Mouse (Mus musculus) gastrocnemius, postnatal 25 days (tissue): Measurements from ENCODE around the gene Nat8f5. TPM values are rescaled to one million over a fixed set of nuclear protein-coding genes. Genes with fewer than 3 reads are reported as not detected.
"Not testable (repeated sequence)": the region's sequence is repeated elsewhere in the genome, so short reads cannot be mapped to it uniquely, and the experiment has no call there.

Experiments used
- DNase-seq: peaks from one replicate; pipeline ENCODE4 v3.0.0; 2022
- microRNA-seq, 2 experiments: library from miRNA; unstranded; fragments of <30 nt; microRNA quantifications; one replicate each; pipeline ENCODE4 v1.2.0; 2021; ENCODE audit warnings: borderline replicate concordance in 2 of 2
- total RNA-seq, 2 experiments: library from RNA; stranded (reverse); gene quantifications; 1 replicate in 1 of 2; 2 replicates in 1 of 2; pipeline ENCODE4 v1.2.3; 2021

Nat8f5 gene
- total RNA-seq, 2 experiments from 2014 or later, result not detected

DNA sequence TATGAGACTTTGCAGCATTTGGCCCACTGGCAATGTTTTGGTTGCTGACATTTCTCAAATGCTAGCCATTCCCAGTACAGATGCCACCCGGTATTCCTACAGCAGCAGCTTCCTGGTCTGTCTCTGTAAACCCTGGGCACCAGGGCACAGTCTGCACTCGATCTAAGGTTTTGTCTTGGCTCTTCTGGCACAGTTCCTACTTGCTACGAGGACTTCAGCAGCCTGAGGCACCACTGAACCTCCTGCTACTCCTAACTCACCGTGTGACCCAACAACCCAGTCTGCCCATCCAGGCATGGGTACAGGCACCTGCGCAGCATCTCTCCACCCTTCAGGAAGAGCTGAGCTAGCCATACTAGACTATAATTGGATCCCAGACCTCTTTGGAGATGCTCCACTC lies 15.3 kb upstream of the Nat8f5 start:
- DNase-seq, result not testable (repeated sequence)

GRCm38 (mm10) chr6:85835104-85835503 lies 14.3 kb upstream of the Nat8f5 start:
- DNase-seq, result not testable (repeated sequence)

DNA sequence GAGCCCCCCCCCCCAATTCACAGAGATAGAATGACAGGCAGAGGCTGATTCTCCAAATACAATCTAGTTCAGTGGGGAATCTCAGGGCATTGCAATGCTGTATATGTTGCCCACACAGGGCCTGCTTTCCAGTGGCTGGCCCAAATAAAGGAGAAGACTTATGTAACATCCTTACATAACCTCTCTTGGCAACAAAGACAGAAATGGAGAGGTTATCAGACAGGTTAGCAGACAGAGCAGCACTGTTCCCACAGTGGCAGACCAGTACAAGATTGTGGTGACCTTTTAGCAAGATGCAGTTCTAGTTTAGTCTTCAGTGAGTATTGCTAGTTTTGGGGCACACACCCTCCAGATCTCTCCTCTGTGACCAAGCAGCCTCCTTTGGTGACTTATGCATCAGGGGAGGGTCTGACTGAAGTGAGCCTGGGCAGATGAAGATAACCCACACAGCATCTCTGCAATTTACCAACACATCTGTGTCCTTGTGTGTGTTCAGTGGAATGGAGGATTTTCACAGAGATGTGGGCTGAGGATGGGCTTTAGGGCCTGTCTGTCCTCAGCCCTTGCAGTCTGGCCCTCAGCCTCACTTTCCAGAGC lies 13.8 kb upstream of the Nat8f5 start:
- DNase-seq, result not testable (repeated sequence)

DNA sequence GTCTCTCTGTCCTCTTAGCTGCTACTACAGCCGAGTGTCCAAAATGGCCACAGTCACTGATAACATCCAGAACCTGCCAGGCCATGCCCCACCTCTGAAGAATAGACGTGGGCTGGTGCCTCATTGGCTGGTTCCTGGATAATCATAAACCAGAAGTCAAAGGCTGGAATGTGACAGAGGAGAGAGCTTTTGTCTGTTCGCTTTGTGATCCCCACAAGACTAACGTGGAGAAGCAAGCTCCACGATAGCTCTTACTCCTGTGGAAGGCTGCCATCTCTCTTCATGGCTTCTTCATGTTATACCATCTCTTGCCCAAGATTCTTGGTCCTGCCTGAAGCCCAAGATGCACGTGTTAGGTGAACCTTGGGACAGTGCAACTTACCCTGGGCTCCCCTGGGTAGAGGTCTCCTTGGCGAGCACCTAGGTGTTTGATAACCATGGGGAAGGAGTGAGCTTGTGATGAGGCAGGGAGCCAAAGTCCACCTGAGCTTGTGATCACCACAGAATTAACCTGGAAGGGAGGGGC lies 11.1 kb upstream of the Nat8f5 start, which contains the start of gene Nat8:
Gene Nat8 (minus strand): TSS at position 287 of the 526 bp plus-strand sequence.
- no peak for DNase-seq

GRCm38 (mm10) chr6:85829462-85829861 lies 8.7 kb upstream of the Nat8f5 start:
- DNase-seq, result no peak

GRCm38 (mm10) chr6:85825886-85826285 lies 5.1 kb upstream of the Nat8f5 start:
- DNase-seq, result no peak

DNA sequence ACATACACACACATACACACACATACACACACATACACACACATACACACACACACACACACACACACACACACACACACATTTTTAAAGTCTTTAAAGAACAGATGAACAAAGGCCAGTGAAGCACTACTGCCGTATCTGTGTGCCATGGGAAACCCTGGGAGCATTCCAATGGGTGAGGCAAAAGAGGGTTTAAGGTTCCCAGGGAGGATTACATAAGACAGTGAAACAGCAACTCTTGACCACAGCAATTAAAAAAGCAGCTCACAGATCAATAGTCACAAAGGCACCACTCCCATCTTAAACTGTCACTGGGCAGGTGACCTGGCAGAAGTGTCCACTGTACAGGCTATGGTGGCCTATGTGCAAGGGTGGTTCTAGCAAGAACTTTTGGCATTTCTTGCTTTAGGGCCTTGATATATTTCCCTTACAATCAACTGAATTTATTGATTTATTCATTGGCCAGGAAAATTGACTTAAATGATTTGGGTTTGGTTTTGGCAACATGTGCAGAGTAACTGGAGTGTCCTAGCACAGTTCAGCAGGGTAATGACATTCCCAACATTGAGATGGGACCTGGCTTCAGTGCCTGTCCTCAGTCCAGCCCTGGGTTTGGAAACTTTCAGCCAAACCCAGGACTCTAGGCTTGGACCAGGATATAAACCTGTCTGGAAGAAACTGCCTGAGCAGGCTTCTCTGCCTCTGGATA lies 2.8 kb upstream of the Nat8f5 start:
- no peak for DNase-seq

DNA sequence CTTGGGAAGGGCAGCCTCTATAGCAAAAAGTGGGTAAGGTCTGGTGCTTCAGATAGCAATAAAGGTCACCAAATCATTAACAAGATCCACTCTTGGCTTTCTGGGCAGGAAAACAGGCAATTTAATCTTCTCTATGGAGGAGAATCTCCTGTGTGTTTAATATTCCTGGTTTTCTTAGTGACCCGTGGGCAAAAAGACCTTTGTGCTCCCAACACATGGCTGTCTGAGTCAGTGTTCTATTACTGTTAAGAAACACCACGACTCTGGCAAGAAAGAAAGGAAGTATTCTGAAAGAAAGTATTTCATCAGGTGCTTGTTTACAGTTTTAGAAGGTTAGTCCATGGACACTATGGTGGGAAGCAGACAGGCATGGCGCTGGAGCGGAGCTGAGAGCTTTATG lies 1.5 kb upstream of the Nat8f5 start:
- no peak for DNase-seq

GRCm38 (mm10) chr6:85818338-85818737 lies 2.4 kb downstream of the Nat8f5 start:
- no peak for DNase-seq

- DNase-seq, result no peak
Observed at GRCm38 (mm10) chr6:85813339-85813738, 7.4 kb downstream of the Nat8f5 start.

GRCm38 (mm10) chr6:85810942-85811537 lies 9.7 kb downstream of the Nat8f5 start:
- not testable (repeated sequence) for DNase-seq

DNA sequence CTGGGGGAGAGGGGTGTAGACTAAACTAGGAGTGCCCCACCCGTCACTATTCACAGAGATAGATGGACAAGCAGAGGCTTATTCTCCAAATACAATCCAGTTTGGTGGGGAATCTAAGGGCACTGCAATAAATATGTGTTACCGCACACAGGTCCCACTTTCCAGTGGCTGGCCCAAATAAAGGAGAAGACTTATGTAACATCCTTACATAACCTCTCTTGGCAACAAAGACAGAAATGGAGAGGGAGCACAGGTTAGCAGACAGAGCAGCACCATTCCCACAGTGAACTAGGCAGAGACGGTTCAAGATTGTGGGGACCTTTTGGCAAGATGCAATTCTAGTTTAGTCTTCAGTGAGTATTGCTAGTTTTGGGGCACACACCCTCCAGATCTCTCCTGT lies 10.3 kb downstream of the Nat8f5 start:
- not testable (repeated sequence) for DNase-seq

- DNase-seq, result not testable (repeated sequence)
Observed at GRCm38 (mm10) chr6:85809784-85810183, 11.0 kb downstream of the Nat8f5 start.

DNA sequence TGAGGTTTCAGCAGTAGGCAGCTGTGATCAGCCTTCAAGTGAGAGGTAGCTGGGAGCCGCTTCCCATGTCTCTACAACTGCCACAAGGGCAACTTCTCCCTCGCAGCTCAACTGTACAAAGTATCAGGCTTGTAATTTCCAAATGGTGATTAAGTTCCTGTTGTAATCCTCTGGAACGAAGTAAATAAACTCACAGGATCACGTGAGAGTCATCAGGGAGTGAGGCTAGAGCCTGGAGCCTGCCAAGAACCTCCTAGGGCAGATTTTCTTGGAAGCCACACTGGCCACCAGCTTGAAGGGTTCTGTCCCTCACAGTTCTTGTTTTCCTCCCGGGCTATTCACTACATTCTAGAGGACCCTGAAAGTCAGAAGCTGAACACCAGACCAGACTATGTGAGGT lies 17.6 kb downstream of the Nat8f5 start:
- peak; percentile 22 for DNase-seq

Small RNA genes within 50 kb of the gene (microRNA-seq; reads per million reads assigned to microRNA genes)
- 0 reads per million in 2 experiments for gene Mir6375

Other genes starting within 250 kb of the Nat8f5 start
- gene Alms1, start 233.4 kb downstream of the Nat8f5 start, total RNA-seq, result under 1 TPM; 0.54 to 0.70 TPM
- gene Nat8f7, start 107.8 kb downstream of the Nat8f5 start, total RNA-seq, result under 1 TPM in 1 of 2 experiments, not detected in 1; 0.16 TPM
- gene Nat8f3, start 55.2 kb downstream of the Nat8f5 start, total RNA-seq, result under 1 TPM in 1 of 2 experiments, not detected in 1; 0.46 TPM
- under 1 TPM in 1 of 2 experiments, not detected in 1; 0.46 TPM for gene Nat8f6, start within 50 bp of the Nat8f5 start, total RNA-seq
- gene Nat8, start 11.1 kb upstream of the Nat8f5 start, total RNA-seq, result not detected
- gene Nat8f2, start 48.2 kb upstream of the Nat8f5 start, total RNA-seq, result under 1 TPM in 1 of 2 experiments, not detected in 1; 0.08 TPM
- under 1 TPM; 0.18 to 0.24 TPM for gene Nat8f4, start 83.9 kb upstream of the Nat8f5 start, total RNA-seq
- 10 to 100 TPM; 17.2 to 19.1 TPM for gene Tprkb, start 90.9 kb upstream of the Nat8f5 start, total RNA-seq
- gene Nat8f1, start 94.7 kb upstream of the Nat8f5 start, total RNA-seq, result 1 to 10 TPM; 1.6 to 2.5 TPM
- 10 to 100 TPM; 34.9 TPM for gene Dusp11, start 140.7 kb upstream of the Nat8f5 start, total RNA-seq
- gene Figla, start 195.2 kb upstream of the Nat8f5 start, total RNA-seq, result not detected
- under 1 TPM; 0.10 to 0.13 TPM for gene Add2, start 207.7 kb upstream of the Nat8f5 start, total RNA-seq